ENCODE assay signal across 16 mouse cellular contexts in genomic region chr11:22902923-22903322, GRCm38 (mm10).
"Had no signal": no experiment of that assay in that cellular context is flagged by ENCODE, and none has a peak within 500 bp of the region (broad histone marks: within the 10 kb centered on the region; RNA-seq: fewer than 3 reads in every experiment).

No protein-coding gene starts in this region.

- H3K4me3 ChIP-seq: midbrain, embryonic 10.5 days; midbrain, embryonic 12.5 days; myocyte; neural tube, embryonic 13.5 days; neural tube, embryonic 15.5 days; stomach, embryonic 15.5 days had no signal

- DNase-seq: lung, adult 18-20 months; lung, embryonic 14.5 days; lung, postnatal 10 days; lung, postnatal 4 days; midbrain, embryonic 14.5 days; right cerebral cortex, postnatal 14 days; thymus, adult 2 months; thymus, postnatal 25 days; thymus, postnatal 4 days had no signal

- H3K9me3 ChIP-seq: midbrain, embryonic 10.5 days; midbrain, embryonic 12.5 days; neural tube, embryonic 13.5 days; neural tube, embryonic 15.5 days; stomach, embryonic 15.5 days had no signal

- H3K9ac ChIP-seq: lung, embryonic 14.5 days; midbrain, embryonic 12.5 days; neural tube, embryonic 13.5 days; neural tube, embryonic 15.5 days; stomach, embryonic 15.5 days had no signal

- H3K27ac ChIP-seq: midbrain, embryonic 10.5 days; midbrain, embryonic 12.5 days; neural tube, embryonic 13.5 days; neural tube, embryonic 15.5 days; stomach, embryonic 15.5 days; stomach, postnatal 0 days had no signal

- H3K4me1 ChIP-seq: midbrain, embryonic 10.5 days; midbrain, embryonic 12.5 days; neural tube, embryonic 13.5 days; neural tube, embryonic 15.5 days; stomach, embryonic 15.5 days had no signal

- H3K36me3 ChIP-seq: neural tube, embryonic 15.5 days; stomach, embryonic 15.5 days had no signal

- H3K27me3 ChIP-seq: midbrain, embryonic 12.5 days; neural tube, embryonic 13.5 days; neural tube, embryonic 15.5 days; stomach, embryonic 15.5 days had no signal
